Mouse (Mus musculus) CD4-positive naive resting alpha-beta T cell, adult 57 days (primary cell): ENCODE results near the gene Krt33b. TPM values are rescaled to one million over a fixed set of nuclear protein-coding genes. Genes with fewer than 3 reads are reported as not detected.

Experiments used
- total RNA-seq: library from RNA; stranded (reverse); gene quantifications from one replicate; pipeline ENCODE4 v1.2.4, GENCODE M21; 2023

The Krt33b gene
- not detected for total RNA-seq

GRCm38 (mm10) chr11:100029768-100030167 lies at the start of gene Krt33b:
Gene Krt33b, minus strand, starts transcription at chr11:100029868.

GRCm38 (mm10) chr11:100050451-100050850 lies 20.8 kb upstream of the Krt33b start, which contains the start of gene Krt31:
Gene Krt31, minus strand, starts transcription at chr11:100050551.

GRCm38 (mm10) chr11:100041454-100041853 lies 11.8 kb upstream of the Krt33b start, which contains the start of gene Krt34:
Gene Krt34, minus strand, starts transcription at chr11:100041554.

GRCm38 (mm10) chr11:100016112-100016511 lies 13.6 kb downstream of the Krt33b start, which contains the start of gene Krt33a:
Gene Krt33a, minus strand, starts transcription at chr11:100016212.

GRCm38 (mm10) chr11:99993620-99994383 lies 35.9 kb downstream of the Krt33b start, which contains the start of gene Krtap17-1:
Gene Krtap17-1, minus strand, starts transcription at chr11:99993994.

GRCm38 (mm10) chr11:99986180-99986647 lies 43.5 kb downstream of the Krt33b start, which contains the start of gene Krtap16-1:
Gene Krtap16-1, minus strand, starts transcription at chr11:99986597.

GRCm38 (mm10) chr11:99978953-99979352 lies 50.7 kb downstream of the Krt33b start, which contains the start of gene Krtap29-1:
Gene Krtap29-1, minus strand, starts transcription at chr11:99979053.

Other genes with a start within 250 kb of the Krt33b start
- gene Krtap4-8, start 249.2 kb downstream of the Krt33b start, total RNA-seq = not detected
- gene Krtap4-9, start 244.7 kb downstream of the Krt33b start, total RNA-seq = not detected
- gene Gm11596, start 236.4 kb downstream of the Krt33b start, total RNA-seq = not detected
- gene Gm11569, start 230.9 kb downstream of the Krt33b start, total RNA-seq = not detected
- gene Gm11554, start 225.4 kb downstream of the Krt33b start, total RNA-seq = not detected
- gene Krtap4-13, start 220.0 kb downstream of the Krt33b start, total RNA-seq = not detected
- gene Gm11564, start 214.2 kb downstream of the Krt33b start, total RNA-seq = not detected
- not detected for gene 2300003K06Rik, start 191.8 kb downstream of the Krt33b start, total RNA-seq
- not detected for gene Krtap4-16, start 178.3 kb downstream of the Krt33b start, total RNA-seq
- not detected for gene Gm11568, start 172.0 kb downstream of the Krt33b start, total RNA-seq
- gene Gm11559, start 165.4 kb downstream of the Krt33b start, total RNA-seq = not detected
- gene Krtap9-1, start 156.5 kb downstream of the Krt33b start, total RNA-seq = not detected
- not detected for gene Gm11567, start 150.7 kb downstream of the Krt33b start, total RNA-seq
- not detected for gene Krtap31-1, start 121.9 kb downstream of the Krt33b start, total RNA-seq
- gene Gm11565, start 115.1 kb downstream of the Krt33b start, total RNA-seq = not detected
- gene Krtap31-2, start 93.6 kb downstream of the Krt33b start, total RNA-seq = not detected
- gene Krtap9-5, start 81.4 kb downstream of the Krt33b start, total RNA-seq = not detected
- gene Krtap29-1, start 50.8 kb downstream of the Krt33b start, total RNA-seq = not detected
- not detected for gene Krtap16-1, start 43.3 kb downstream of the Krt33b start, total RNA-seq
- gene Krtap17-1, start 35.9 kb downstream of the Krt33b start, total RNA-seq = not detected
- not detected for gene Krt33a, start 13.7 kb downstream of the Krt33b start, total RNA-seq
- not detected for gene Krt34, start 11.7 kb upstream of the Krt33b start, total RNA-seq
- not detected for gene Krt31, start 20.7 kb upstream of the Krt33b start, total RNA-seq
- gene Krt32, start 58.4 kb upstream of the Krt33b start, total RNA-seq = not detected
- gene Krt35, start 66.4 kb upstream of the Krt33b start, total RNA-seq = not detected
- gene Krt36, start 75.8 kb upstream of the Krt33b start, total RNA-seq = not detected
- not detected for gene Krt13, start 91.7 kb upstream of the Krt33b start, total RNA-seq
- gene Krt15, start 106.1 kb upstream of the Krt33b start, total RNA-seq = not detected
- 4.8 TPM for gene Krt19, start 118.8 kb upstream of the Krt33b start, total RNA-seq
- gene Krt9, start 163.4 kb upstream of the Krt33b start, total RNA-seq = not detected
- gene Krt14, start 177.7 kb upstream of the Krt33b start, total RNA-seq = not detected
- gene Krt16, start 219.0 kb upstream of the Krt33b start, total RNA-seq = not detected
- gene Krt17, start 231.2 kb upstream of the Krt33b start, total RNA-seq = not detected
- not detected for gene Krt42, start 240.0 kb upstream of the Krt33b start, total RNA-seq